Mouse (Mus musculus) CH12F3 (cell line): Measurements from ENCODE around the gene Lta.

Experiments
- in situ Hi-C: fragments of 300-500 bp; cut with MboI; formaldehyde crosslinking; loops from 2 replicates; pipeline ENCODE4 v1.14.3; 2020; ENCODE audit warnings: low sequenced_read_pairs

The Lta gene

GRCm38 (mm10) chr17:35240384-35241304, 35.5 kb upstream of the Lta start:
- in situ Hi-C loops: no loop called here

- in situ Hi-C loops: no loop called here
These were observed 34.5 kb upstream of the Lta start for GRCm38 (mm10) chr17:35239700-35240099.

- in situ Hi-C loops: no loop called here
These were observed 32.4 kb upstream of the Lta start for GRCm38 (mm10) chr17:35237504-35237903.

GRCm38 (mm10) chr17:35236996-35237395, 31.8 kb upstream of the Lta start:
- in situ Hi-C loops: no loop called here

- in situ Hi-C loops: no loop called here
These were observed 31.2 kb upstream of the Lta start for GRCm38 (mm10) chr17:35236390-35236746.

- in situ Hi-C loops: no loop called here
These were observed 30.7 kb upstream of the Lta start, which contains the start of gene Nfkbil1 for GRCm38 (mm10) chr17:35235614-35236389. TSS of gene Nfkbil1 (minus strand) at chr17:35235792.

GRCm38 (mm10) chr17:35234903-35235302, 29.8 kb upstream of the Lta start:
- in situ Hi-C loops: loop anchor here (5.0 kb wide), 1 partner anchor 68 kb away; no protein-coding TSS in a partner anchor

- in situ Hi-C loops: loop anchor here (5.0 kb wide), 1 partner anchor 67 kb away; no protein-coding TSS in a partner anchor
These were observed 28.9 kb upstream of the Lta start for GRCm38 (mm10) chr17:35234090-35234489.

GRCm38 (mm10) chr17:35233114-35233980, 28.2 kb upstream of the Lta start, which contains the start of gene Atp6v1g2:
TSS of gene Atp6v1g2 (plus strand) at chr17:35233660.
- in situ Hi-C loops: loop anchor here (5.0 kb wide), 1 partner anchor 66 kb away; no protein-coding TSS in a partner anchor

- in situ Hi-C loops: loop anchor here (5.0 kb wide), 1 partner anchor 65 kb away; no protein-coding TSS in a partner anchor
These were observed 27.5 kb upstream of the Lta start for GRCm38 (mm10) chr17:35232659-35233058.

- in situ Hi-C loops: loop anchor here (5.0 kb wide), 1 partner anchor 65 kb away; no protein-coding TSS in a partner anchor
These were observed 26.9 kb upstream of the Lta start for GRCm38 (mm10) chr17:35232043-35232442.

- in situ Hi-C loops: loop anchor here (5.0 kb wide), 1 partner anchor 64 kb away; no protein-coding TSS in a partner anchor
These were observed 25.9 kb upstream of the Lta start for GRCm38 (mm10) chr17:35231022-35231421.

- in situ Hi-C loops: no loop called here
These were observed 21.5 kb upstream of the Lta start for GRCm38 (mm10) chr17:35226561-35227046.

GRCm38 (mm10) chr17:35225456-35225855, 20.3 kb upstream of the Lta start:
- in situ Hi-C loops: no loop called here

- in situ Hi-C loops: no loop called here
These were observed 19.5 kb upstream of the Lta start for GRCm38 (mm10) chr17:35224641-35225040.

- in situ Hi-C loops: no loop called here
These were observed 17.1 kb upstream of the Lta start for GRCm38 (mm10) chr17:35222299-35222698.

GRCm38 (mm10) chr17:35220156-35220952, 15.2 kb upstream of the Lta start, which contains the start of gene Gm16181:
TSS of gene Gm16181 (plus strand) at chr17:35220834.
- in situ Hi-C loops: no loop called here

GRCm38 (mm10) chr17:35219601-35220041, 14.5 kb upstream of the Lta start:
- in situ Hi-C loops: no loop called here

GRCm38 (mm10) chr17:35218516-35219193, 13.5 kb upstream of the Lta start:
- in situ Hi-C loops: no loop called here
